Mouse (Mus musculus) heart, postnatal 0 days (tissue): Measurements from ENCODE around the gene Tent5c.
A peak's percentile ranks its signal among the peaks of the same experiment; 100 is the strongest.

Experiments
- CTCF ChIP-seq: IDR thresholded peaks from 2 replicates; pipeline ENCODE4 v1.5.1; 2016; ENCODE audit warnings: antibody characterized with exemption, control low read depth, low read depth
- EP300 ChIP-seq: IDR thresholded peaks from 2 replicates; pipeline ENCODE4 v1.6.1; 2016; ENCODE audit warnings: antibody characterized with exemption, low read depth

DNA sequence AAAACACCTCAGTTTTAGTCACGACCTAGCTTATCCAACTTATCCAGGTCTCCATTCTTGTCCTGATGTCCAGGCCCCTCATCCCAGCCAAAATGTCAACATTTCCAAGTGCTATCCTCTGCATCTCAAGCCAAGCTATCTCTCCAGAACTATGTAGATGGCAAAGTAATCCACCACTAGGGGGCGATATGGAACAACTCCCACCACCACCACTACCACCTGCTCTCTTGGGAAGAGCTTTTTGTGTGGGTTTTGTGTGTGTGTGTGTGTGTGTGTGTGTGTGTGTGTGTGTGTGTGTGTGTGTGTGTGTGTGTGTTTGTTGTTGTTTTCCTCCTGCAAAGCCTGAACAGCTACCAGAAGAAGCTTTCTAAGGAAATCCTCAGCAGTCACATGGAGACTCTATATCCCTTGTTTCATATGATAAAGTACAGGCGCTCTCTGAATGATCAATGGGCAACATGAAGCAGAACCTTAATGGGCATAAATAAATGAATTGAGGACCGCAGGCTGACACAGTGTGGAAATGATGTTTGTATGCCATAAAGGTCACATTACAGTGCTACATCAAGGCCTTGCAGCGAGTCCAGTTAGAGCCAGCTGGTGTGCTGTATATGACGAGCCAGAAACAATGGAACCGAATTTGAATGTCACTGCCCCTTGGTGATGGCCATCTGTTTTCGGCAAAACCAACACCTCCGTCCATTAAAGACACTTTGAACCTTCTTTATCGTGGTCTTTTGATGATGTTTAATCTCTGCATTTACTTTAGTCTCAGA lies 66.5 kb downstream of the Tent5c start:
- peak; percentile 75 for TF ChIP-seq CTCF
- TF ChIP-seq EP300, result no peak
